Mouse (Mus musculus) myocyte (in vitro differentiated cells): ENCODE data around the gene Wdr63.

Source experiments
- CEBPB ChIP-seq: IDR thresholded peaks from 2 replicates; pipeline ENCODE4 v1.6.1; 2011; ENCODE audit warnings: mild to moderate bottlenecking, moderate library complexity; ENCODE audit not compliant: poor library complexity, insufficient read depth, severe bottlenecking
- E2F4 ChIP-seq: IDR thresholded peaks from one replicate; pipeline ENCODE4 v1.6.1; 2011; ENCODE audit warnings: mild to moderate bottlenecking, control low read depth, moderate library complexity; ENCODE audit not compliant: insufficient read depth
- MAX ChIP-seq: IDR thresholded peaks from one replicate; pipeline ENCODE4 v1.6.1; 2011; ENCODE audit warnings: low read depth, mild to moderate bottlenecking, control low read depth
- POLR2A ChIP-seq: IDR thresholded peaks from one replicate; pipeline ENCODE4 v1.6.1; 2011; ENCODE audit warnings: low read depth, mild to moderate bottlenecking, control low read depth, moderate library complexity; ENCODE audit not compliant: insufficient read length
- POLR2AphosphoS2 ChIP-seq: IDR thresholded peaks from one replicate; pipeline ENCODE4 v1.6.1; 2011; ENCODE audit warnings: low read depth, control low read depth; ENCODE audit not compliant: insufficient read length
- TCF12 ChIP-seq: IDR thresholded peaks from one replicate; pipeline ENCODE4 v1.6.1; 2011; ENCODE audit warnings: mild to moderate bottlenecking, control low read depth; ENCODE audit not compliant: poor library complexity, insufficient read depth, severe bottlenecking
- TCF3 ChIP-seq: IDR thresholded peaks from one replicate; pipeline ENCODE4 v1.6.1; 2011; ENCODE audit warnings: low read depth, control low read depth; ENCODE audit not compliant: insufficient read length
- USF1 ChIP-seq: IDR thresholded peaks from one replicate; pipeline ENCODE4 v1.6.1; 2011; ENCODE audit warnings: low read depth, mild to moderate bottlenecking, control low read depth, moderate library complexity

DNA sequence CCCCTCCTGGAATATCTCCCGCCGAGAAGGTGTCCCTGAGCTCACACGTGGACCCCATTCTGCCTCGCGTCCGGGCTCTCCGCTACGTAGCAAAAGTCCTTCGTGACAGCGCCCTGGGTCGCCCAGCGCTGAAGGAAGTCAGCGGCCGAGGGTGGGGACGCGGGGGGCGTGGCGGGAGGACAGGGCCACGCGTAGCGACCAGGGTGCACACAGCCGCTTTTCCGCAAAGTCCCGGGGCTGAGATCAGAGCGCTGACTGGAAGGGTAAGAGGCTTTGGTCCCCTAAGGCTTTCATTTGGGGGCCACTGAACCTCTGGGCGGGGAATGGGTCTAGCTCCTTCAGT lies 42.1 kb upstream of the Wdr63 start:
- TF ChIP-seq POLR2A (no peak), TCF12 (no peak), CEBPB (no peak), TCF3 (no peak), MAX (no peak), USF1 (no peak), E2F4 (no peak), POLR2AphosphoS2 (no peak)
